Mouse (Mus musculus) MEL (cell line): ENCODE measurements at regions not wholly inside any gene's neighbourhood (a gene's known extent, or its start where the extent isn't known, plus 50 kb on each side); places are given as distances from the start of the nearest gene placed in this dataset.
A peak's percentile ranks its signal among the peaks of the same experiment; 100 is the strongest.

Experiments used
- DNase-seq: peaks from one replicate; pipeline ENCODE4 v3.0.0; 2011; ENCODE audit warnings: low read depth, low spot score
- H3K27ac ChIP-seq: 2 replicates; pipeline ENCODE4 v1.5.1; 2012; ENCODE audit warnings: low read depth, mild to moderate bottlenecking, control low read depth, low read length, moderate library complexity; ENCODE audit not compliant: control insufficient read depth
- H3K27me3 ChIP-seq, 2 experiments: fragments of 150-350 bp in 1 of 2; sonication (generic) in 1 of 2; 2 replicates each; pipeline ENCODE4 v1.6.1; 2012; ENCODE audit warnings: low read length in 2 of 2, mild to moderate bottlenecking in 2 of 2, improper control_type of control experiment in 1 of 2, moderate library complexity in 1 of 2; ENCODE audit not compliant: insufficient read depth in 2 of 2, control insufficient read depth in 1 of 2
- H3K36me3 ChIP-seq, 2 experiments: 2 replicates each; pipeline ENCODE4 v1.6.1; 2012 to 2014; ENCODE audit warnings: low read length in 2 of 2, improper control_type of control experiment in 1 of 2, inconsistent platforms in 1 of 2, mild to moderate bottlenecking in 1 of 2; ENCODE audit not compliant: insufficient read depth in 2 of 2, control insufficient read depth in 1 of 2
- H3K4me1 ChIP-seq, 2 experiments: fragments of 150-350 bp in 1 of 2; sonication (generic) in 1 of 2; 2 replicates each; pipeline ENCODE4 v1.6.1; 2012; ENCODE audit warnings: low read length in 2 of 2, improper control_type of control experiment in 1 of 2, mild to moderate bottlenecking in 1 of 2; ENCODE audit not compliant: insufficient read depth in 2 of 2, control insufficient read depth in 1 of 2
- H3K4me3 ChIP-seq, 2 experiments: fragments of 150-350 bp in 1 of 2; sonication (generic) in 1 of 2; 2 replicates each; pipeline ENCODE4 v1.5.1; 2012; ENCODE audit warnings: low read depth in 2 of 2, low read length in 2 of 2, mild to moderate bottlenecking in 2 of 2, moderate library complexity in 2 of 2, control low read depth in 1 of 2, improper control_type of control experiment in 1 of 2; ENCODE audit not compliant: control insufficient read depth in 1 of 2, insufficient read depth in 1 of 2
- H3K79me2 ChIP-seq: 2 replicates; pipeline ENCODE4 v1.6.1; 2012; ENCODE audit warnings: mild to moderate bottlenecking, low read length, moderate library complexity; ENCODE audit not compliant: control insufficient read depth, poor library complexity, insufficient read depth
- H3K9ac ChIP-seq: 2 replicates; pipeline ENCODE4 v1.6.1; 2012; ENCODE audit warnings: low read depth, mild to moderate bottlenecking, control low read depth, low read length, moderate library complexity; ENCODE audit not compliant: control insufficient read depth, poor library complexity, severe bottlenecking
- H3K9me3 ChIP-seq: fragments of 150-350 bp; sonication (generic); replicated peaks from 2 replicates; pipeline ENCODE4 v1.6.1; 2012; ENCODE audit warnings: mild to moderate bottlenecking, low read length, improper control_type of control experiment, moderate library complexity; ENCODE audit not compliant: insufficient read depth
- CHD1 ChIP-seq: IDR thresholded peaks from 2 replicates; pipeline ENCODE4 v1.6.1; 2012; ENCODE audit warnings: low read depth, mild to moderate bottlenecking, inconsistent platforms, low read length, improper control_type of control experiment
- CHD2 ChIP-seq: IDR thresholded peaks from 2 replicates; pipeline ENCODE4 v1.6.1; 2011; ENCODE audit warnings: low read length, improper control_type of control experiment
- CTCF ChIP-seq, 3 experiments: IDR thresholded peaks in 2 of 3; conservative IDR thresholded peaks in 1 of 3; 2 replicates each; pipeline ENCODE4 v1.5.1; 2011 to 2012; ENCODE audit warnings: low read length in 3 of 3, low read depth in 2 of 3, mild to moderate bottlenecking in 2 of 3, improper control_type of control experiment in 1 of 3, inconsistent platforms in 1 of 3, mixed read lengths in 1 of 3, moderate library complexity in 1 of 3; ENCODE audit not compliant: control insufficient read depth in 1 of 3, insufficient read depth in 1 of 3, poor library complexity in 1 of 3, severe bottlenecking in 1 of 3
- E2F4 ChIP-seq: IDR thresholded peaks from 2 replicates; pipeline ENCODE4 v1.6.1; 2011; ENCODE audit warnings: low read depth, low read length, improper control_type of control experiment, borderline replicate concordance
- ETS1 ChIP-seq: IDR thresholded peaks from 2 replicates; pipeline ENCODE4 v1.6.1; 2012; ENCODE audit warnings: low read depth, mild to moderate bottlenecking, inconsistent platforms, low read length, improper control_type of control experiment, moderate library complexity
- HCFC1 ChIP-seq: IDR thresholded peaks from 2 replicates; pipeline ENCODE4 v1.6.1; 2012; ENCODE audit warnings: low read depth, mild to moderate bottlenecking, inconsistent platforms, low read length, improper control_type of control experiment, moderate library complexity
- JUND ChIP-seq: IDR thresholded peaks from 2 replicates; pipeline ENCODE4 v1.6.1; 2011; ENCODE audit warnings: low read depth, mild to moderate bottlenecking, improper control_type of control experiment, low read length
- KAT2A ChIP-seq: conservative IDR thresholded peaks from 2 replicates; pipeline ENCODE4 v1.6.1; 2012; ENCODE audit warnings: low read depth, low read length, improper control_type of control experiment, inconsistent platforms
- MAFK ChIP-seq: IDR thresholded peaks from 2 replicates; pipeline ENCODE4 v1.6.1; 2011; ENCODE audit warnings: low read depth, mild to moderate bottlenecking, low read length, improper control_type of control experiment, borderline replicate concordance
- MAX ChIP-seq: IDR thresholded peaks from 2 replicates; pipeline ENCODE4 v1.6.1; 2011; ENCODE audit warnings: low read length, improper control_type of control experiment
- MAZ ChIP-seq: IDR thresholded peaks from 2 replicates; pipeline ENCODE4 v1.6.1; 2012; ENCODE audit warnings: low read depth, mild to moderate bottlenecking, inconsistent platforms, low read length, improper control_type of control experiment
- MEF2A ChIP-seq: IDR thresholded peaks from 2 replicates; pipeline ENCODE4 v1.6.1; 2014; ENCODE audit warnings: low read depth, mild to moderate bottlenecking, inconsistent platforms, low read length, improper control_type of control experiment; ENCODE audit not compliant: poor library complexity, insufficient replicate concordance, severe bottlenecking; ENCODE audit errors: extremely low read depth
- MXI1 ChIP-seq: IDR thresholded peaks from 2 replicates; pipeline ENCODE4 v1.6.1; 2011; ENCODE audit warnings: mild to moderate bottlenecking, low read depth, low read length, improper control_type of control experiment
- MYB ChIP-seq: IDR thresholded peaks from 2 replicates; pipeline ENCODE4 v1.6.1; 2011; ENCODE audit warnings: mild to moderate bottlenecking, low read depth, low read length, improper control_type of control experiment
- NELFE ChIP-seq: IDR thresholded peaks from 2 replicates; pipeline ENCODE4 v1.6.1; 2011; ENCODE audit warnings: low read depth, low read length, improper control_type of control experiment
- POLR2A ChIP-seq, 2 experiments: IDR thresholded peaks; 2 replicates each; pipeline ENCODE4 v1.6.1; 2011 to 2012; ENCODE audit warnings: low read length in 2 of 2, mild to moderate bottlenecking in 2 of 2, control low read depth in 1 of 2, improper control_type of control experiment in 1 of 2, low read depth in 1 of 2, moderate library complexity in 1 of 2; ENCODE audit not compliant: control insufficient read depth in 1 of 2, insufficient read depth in 1 of 2, poor library complexity in 1 of 2
- POLR2AphosphoS2 ChIP-seq: IDR thresholded peaks from 2 replicates; pipeline ENCODE4 v1.6.1; 2011; ENCODE audit warnings: low read length, improper control_type of control experiment
- POLR2AphosphoS5 ChIP-seq: IDR thresholded peaks from 2 replicates; pipeline ENCODE4 v1.6.1; 2012; ENCODE audit warnings: low read depth, borderline replicate concordance, mild to moderate bottlenecking, inconsistent platforms, low read length, moderate library complexity, mixed read lengths
- RAD21 ChIP-seq: IDR thresholded peaks from 2 replicates; pipeline ENCODE4 v1.6.1; 2011; ENCODE audit warnings: mild to moderate bottlenecking, low read depth, low read length, improper control_type of control experiment
- RCOR1 ChIP-seq: IDR thresholded peaks from 2 replicates; pipeline ENCODE4 v1.6.1; 2012; ENCODE audit warnings: low read depth, mild to moderate bottlenecking, inconsistent platforms, low read length, improper control_type of control experiment
- SIN3A ChIP-seq: IDR thresholded peaks from 2 replicates; pipeline ENCODE4 v1.6.1; 2012; ENCODE audit warnings: low read length, improper control_type of control experiment, inconsistent platforms
- SMC3 ChIP-seq: IDR thresholded peaks from 2 replicates; pipeline ENCODE4 v1.6.1; 2011; ENCODE audit warnings: low read depth, low read length, improper control_type of control experiment
- TAL1 ChIP-seq: IDR thresholded peaks from 2 replicates; pipeline ENCODE4 v1.6.1; 2012; ENCODE audit warnings: mild to moderate bottlenecking, inconsistent platforms, low read length, moderate library complexity, mixed read lengths
- TBP ChIP-seq: IDR thresholded peaks from 2 replicates; pipeline ENCODE4 v1.8.0; 2011; ENCODE audit warnings: low read depth, low read length, improper control_type of control experiment
- TCF12 ChIP-seq: IDR thresholded peaks from 2 replicates; pipeline ENCODE4 v1.6.1; 2014; ENCODE audit warnings: low read depth, mild to moderate bottlenecking, inconsistent platforms, low read length, improper control_type of control experiment, moderate library complexity
- UBTF ChIP-seq: IDR thresholded peaks from 2 replicates; pipeline ENCODE4 v1.6.1; 2012; ENCODE audit warnings: low read depth, mild to moderate bottlenecking, inconsistent platforms, low read length, improper control_type of control experiment, moderate library complexity, borderline replicate concordance; ENCODE audit not compliant: insufficient read depth
- USF1 ChIP-seq: IDR thresholded peaks from 2 replicates; pipeline ENCODE4 v1.6.1; 2014; ENCODE audit warnings: low read depth, mild to moderate bottlenecking, inconsistent platforms, low read length, improper control_type of control experiment, moderate library complexity
- USF2 ChIP-seq, 2 experiments: IDR thresholded peaks; 2 replicates each; pipeline ENCODE4 v1.6.1; 2011 to 2012; ENCODE audit warnings: improper control_type of control experiment in 2 of 2, low read length in 2 of 2, borderline replicate concordance in 1 of 2, inconsistent platforms in 1 of 2, low read depth in 1 of 2, mild to moderate bottlenecking in 1 of 2; ENCODE audit not compliant: insufficient read depth in 1 of 2
- ZC3H11A ChIP-seq: IDR thresholded peaks from 2 replicates; pipeline ENCODE4 v1.6.1; 2012; ENCODE audit warnings: low read depth, mild to moderate bottlenecking, inconsistent platforms, low read length, improper control_type of control experiment
- ZKSCAN1 ChIP-seq: IDR thresholded peaks from 2 replicates; pipeline ENCODE4 v1.6.1; 2012; ENCODE audit warnings: low read depth, mild to moderate bottlenecking, inconsistent platforms, low read length, improper control_type of control experiment, moderate library complexity
- ZMIZ1 ChIP-seq: IDR thresholded peaks from 2 replicates; pipeline ENCODE4 v1.6.1; 2012; ENCODE audit warnings: low read depth, mild to moderate bottlenecking, inconsistent platforms, low read length, improper control_type of control experiment, moderate library complexity
- ZNF384 ChIP-seq: IDR thresholded peaks from 2 replicates; pipeline ENCODE4 v1.6.1; 2012; ENCODE audit warnings: low read depth, mild to moderate bottlenecking, inconsistent platforms, low read length, improper control_type of control experiment

DNA sequence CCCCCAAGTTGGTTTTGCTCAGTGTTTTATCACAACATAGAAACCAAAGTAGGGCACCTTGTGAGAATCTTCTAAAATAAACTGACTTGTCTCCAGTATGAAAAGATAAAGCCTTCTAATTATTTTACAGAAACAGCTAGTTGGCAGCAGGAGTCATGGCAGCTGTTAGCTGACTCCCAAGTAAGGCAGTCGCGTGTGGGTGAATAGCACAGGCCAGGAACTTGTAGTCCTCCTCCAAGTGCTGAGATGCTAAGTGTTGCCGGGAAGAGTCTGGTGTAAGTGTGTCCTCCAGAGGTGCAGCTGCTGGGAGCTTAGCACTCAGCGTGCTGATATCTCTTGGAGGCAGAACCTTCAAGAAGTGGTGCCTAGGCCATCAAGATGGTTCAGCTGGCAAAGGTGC lies 75.0 kb upstream of the Galnt15 start:
- Histone ChIP-seq H3K36me3 (no peaks in the 10 kb centered on the region), H3K4me1 (no peaks in the 10 kb centered on the region), H3K9me3 (no peaks in the 10 kb centered on the region), H3K79me2 (no peaks in the 10 kb centered on the region), H3K4me3 (no peak overlapping the region), H3K27ac (no peak overlapping the region), H3K9ac (no peak overlapping the region), H3K27me3 (peaks cover 2 to 5% of the 10 kb centered on the region in 2 experiments)
- no peak for DNase-seq
- no peak for TF ChIP-seq USF2 (IDR thresholded peaks at IDR 0.05; ENCODE audit: borderline replicate concordance in 1 of 2, insufficient read depth in 1 of 2, low read depth in 1 of 2, low read length in 2 of 2)
- TF ChIP-seq MAZ, result no peak
- no peak for TF ChIP-seq TCF12
- TF ChIP-seq HCFC1, result no peak
- TF ChIP-seq ZMIZ1, result no peak
- no peak for TF ChIP-seq USF1
- no peak for TF ChIP-seq JUND
- no peak for TF ChIP-seq TBP
- TF ChIP-seq MAFK, result no peak
- no peak for TF ChIP-seq E2F4

DNA sequence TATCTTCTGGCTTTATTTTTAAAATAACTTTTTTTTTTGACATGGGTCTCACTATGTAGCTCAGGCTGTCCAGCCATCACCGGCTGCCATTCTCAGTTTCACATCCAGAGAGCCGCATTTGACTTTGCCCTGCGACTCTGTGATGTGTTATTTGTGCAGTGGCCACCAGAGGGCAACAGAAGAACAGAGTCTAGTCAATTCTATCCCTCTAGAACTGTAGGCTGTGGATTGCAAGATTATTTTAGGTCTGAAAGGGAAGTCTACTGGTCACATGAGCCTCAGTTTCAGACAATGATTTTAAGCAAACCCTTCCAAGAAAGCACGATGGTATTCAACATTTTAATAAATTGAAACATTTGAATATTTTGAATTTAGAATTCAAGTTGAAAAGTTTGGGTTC lies 73.8 kb upstream of the Galnt15 start:
- peak; percentile 79 for DNase-seq
- Histone ChIP-seq H3K36me3 (no peaks in the 10 kb centered on the region), H3K27me3 (peaks cover 2 to 5% of the 10 kb centered on the region in 2 experiments)
- no peak for TF ChIP-seq ZNF384
- TF ChIP-seq POLR2AphosphoS2, result no peak
- TF ChIP-seq POLR2A (IDR thresholded peaks at IDR 0.05; ENCODE audit: control insufficient read depth in 1 of 2, insufficient read depth in 1 of 2, low read depth in 1 of 2, low read length in 2 of 2, poor library complexity in 1 of 2), result no peak
- TF ChIP-seq RAD21, result peak; percentile 95
- TF ChIP-seq CHD1, result no peak
- TF ChIP-seq POLR2AphosphoS5, result no peak
- peak; percentile 99 for TF ChIP-seq SMC3
- no peak for TF ChIP-seq RCOR1
- no peak for TF ChIP-seq TCF12
- peak; percentile 75 for TF ChIP-seq USF1
- no peak for TF ChIP-seq ETS1
- no peak for TF ChIP-seq MAZ
- TF ChIP-seq MAX, result no peak
- TF ChIP-seq ZMIZ1, result no peak
- TF ChIP-seq KAT2A, result no peak
- TF ChIP-seq UBTF, result no peak
- TF ChIP-seq SIN3A, result peak; percentile 34; the same call in 1 of the 2 replicates
- TF ChIP-seq CHD2, result no peak
- no peak for TF ChIP-seq MEF2A
- TF ChIP-seq ZKSCAN1, result no peak
- TF ChIP-seq USF2 (IDR thresholded peaks at IDR 0.05; ENCODE audit: borderline replicate concordance in 1 of 2, insufficient read depth in 1 of 2, low read depth in 1 of 2, low read length in 2 of 2), result no peak
- no peak for TF ChIP-seq TAL1
- no peak for TF ChIP-seq NELFE
- no peak for TF ChIP-seq MAFK
- TF ChIP-seq ZC3H11A, result peak; percentile 94
- TF ChIP-seq MXI1, result no peak
- TF ChIP-seq MYB, result no peak
- no peak for TF ChIP-seq HCFC1
- TF ChIP-seq CTCF (IDR thresholded peaks at IDR 0.05 in 2 of 3, conservative IDR thresholded peaks at IDR 0.05 in 1 of 3; ENCODE audit: control insufficient read depth in 1 of 3, insufficient read depth in 1 of 3, low read depth in 2 of 3, low read length in 3 of 3, poor library complexity in 1 of 3, severe bottlenecking in 1 of 3), result peak; percentile 68 to 96 (median 75)

More for the DNA sequence above, 73.8 kb upstream of the Galnt15 start:
- H3K9ac ChIP-seq, result no peak overlapping the region
- H3K79me2 ChIP-seq, result no peaks in the 10 kb centered on the region
- H3K9me3 ChIP-seq, result no peaks in the 10 kb centered on the region
- no peaks in the 10 kb centered on the region for H3K4me1 ChIP-seq
- H3K27ac ChIP-seq, result no peak overlapping the region
- no peak overlapping the region for H3K4me3 ChIP-seq
